Mouse (Mus musculus): ENCODE measurements around the gene Mgat5b.
A peak's percentile ranks its signal among the peaks of the same experiment; 100 is the strongest.

Mgat5b gene

DNA sequence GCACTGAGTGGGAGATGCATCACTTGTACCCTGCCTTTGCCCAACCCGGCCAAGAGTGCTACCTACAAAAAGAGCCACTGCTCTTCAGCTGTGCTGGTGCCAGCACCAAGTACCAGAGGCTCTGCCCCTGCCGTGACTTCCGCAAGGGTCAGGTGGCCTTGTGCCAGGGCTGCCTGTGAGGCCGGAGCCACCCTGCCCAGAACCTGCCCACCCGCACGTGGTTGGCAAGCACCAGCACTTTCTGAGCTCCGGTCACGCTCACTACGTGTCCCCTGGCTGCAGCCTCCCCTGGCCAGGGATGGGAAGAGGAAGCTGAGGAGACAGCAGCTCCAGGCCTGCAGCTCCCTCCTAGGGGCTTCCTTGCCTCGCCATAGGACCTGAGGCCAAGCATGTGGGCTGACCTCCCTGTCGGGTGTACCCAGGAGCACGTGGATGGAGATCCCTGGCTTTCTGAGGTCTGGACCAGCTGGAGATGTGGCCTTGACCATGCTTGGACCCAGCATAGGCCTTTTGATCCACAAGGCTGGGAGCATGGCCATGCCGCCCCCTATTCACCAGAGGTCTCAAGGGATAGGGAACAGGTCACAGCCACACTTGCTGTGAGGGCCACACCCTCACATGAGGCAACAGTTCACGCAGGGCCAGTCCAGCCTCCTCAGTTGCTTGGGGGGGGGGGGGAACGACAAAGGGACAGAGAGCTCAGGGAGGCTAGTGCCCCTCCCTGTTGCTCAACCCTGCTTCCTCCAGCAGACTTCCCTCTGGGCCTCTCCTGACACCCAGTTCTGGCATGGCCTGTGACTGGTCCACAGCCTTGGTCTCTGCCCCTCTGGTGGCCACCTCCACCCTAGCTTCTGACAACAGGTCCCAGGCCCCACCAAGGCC lies 67.1 kb downstream of the Mgat5b start:
- DNase-seq, result peak; percentile 17

GRCm38 (mm10) chr11:116988131-116988530 lies 69.5 kb downstream of the Mgat5b start:
- no peak for DNase-seq

DNA sequence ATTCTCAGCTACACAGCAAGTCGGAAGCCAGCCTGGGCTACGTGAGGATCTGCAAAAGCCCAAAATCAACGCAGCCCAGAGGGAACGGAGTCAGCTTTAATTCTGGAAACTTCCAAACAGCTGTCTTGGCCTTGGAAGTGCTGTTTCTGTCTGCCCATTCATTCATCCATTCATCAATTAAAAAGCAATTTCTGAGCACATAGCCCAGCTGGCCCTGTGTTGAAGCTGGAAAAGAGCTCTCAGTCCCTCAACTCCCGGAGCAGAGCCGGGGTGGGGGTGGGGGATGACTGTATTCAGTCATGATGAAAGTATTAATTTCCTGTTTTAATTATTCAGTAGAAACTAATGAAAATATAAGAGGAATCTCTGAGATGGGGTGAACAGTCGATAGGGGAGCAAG lies 71.6 kb downstream of the Mgat5b start:
- DNase-seq, result no peak

DNA sequence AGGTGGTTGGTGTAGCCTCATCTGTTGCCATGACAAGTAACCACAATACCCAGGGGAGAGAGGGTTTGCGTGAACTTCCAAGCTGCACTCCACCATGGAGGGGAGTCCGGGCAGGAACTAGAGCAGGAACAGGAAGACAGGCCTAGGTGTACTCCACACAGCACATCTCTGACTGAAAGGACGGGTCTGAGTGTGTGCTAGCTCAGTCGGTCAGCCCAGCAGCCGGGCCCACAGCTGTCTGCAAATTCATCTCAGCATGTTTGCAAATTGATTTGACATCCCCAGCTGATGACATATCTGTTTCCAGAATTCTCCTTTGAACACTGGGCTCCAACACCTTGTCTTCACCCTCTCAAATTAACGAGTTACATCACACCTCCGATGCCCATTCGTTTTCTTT lies 72.7 kb downstream of the Mgat5b start:
- DNase-seq, result no peak

GRCm38 (mm10) chr11:116991964-116992363 lies 73.3 kb downstream of the Mgat5b start:
- no peak for DNase-seq

- no peak for DNase-seq
Observed at GRCm38 (mm10) chr11:116994095-116994582, 75.5 kb downstream of the Mgat5b start.

- no peak for DNase-seq
Observed at GRCm38 (mm10) chr11:116996976-116997375, 78.3 kb downstream of the Mgat5b start.

GRCm38 (mm10) chr11:116998935-116999334 lies 80.3 kb downstream of the Mgat5b start:
- peak; percentile 17 for DNase-seq

DNA sequence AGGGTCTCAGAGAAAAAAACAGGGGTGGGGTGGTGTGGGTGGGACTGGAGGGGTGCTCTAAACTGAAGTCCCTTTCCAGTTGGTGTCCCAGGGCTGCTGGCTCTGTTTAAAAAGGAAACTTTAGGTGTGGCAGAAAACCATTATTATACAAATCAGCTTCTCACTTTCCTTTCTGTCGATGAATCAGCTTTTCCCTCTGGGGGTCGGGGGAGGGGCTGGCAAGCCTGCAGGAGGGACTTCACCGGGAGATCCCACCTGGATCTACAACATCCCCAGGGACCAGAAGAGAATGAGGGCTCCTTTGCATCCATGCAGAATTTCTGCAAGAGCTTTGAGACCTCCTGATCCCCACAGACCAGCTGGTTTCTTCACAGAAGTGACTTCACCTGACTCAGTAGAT lies 81.6 kb downstream of the Mgat5b start:
- no peak for DNase-seq

DNA sequence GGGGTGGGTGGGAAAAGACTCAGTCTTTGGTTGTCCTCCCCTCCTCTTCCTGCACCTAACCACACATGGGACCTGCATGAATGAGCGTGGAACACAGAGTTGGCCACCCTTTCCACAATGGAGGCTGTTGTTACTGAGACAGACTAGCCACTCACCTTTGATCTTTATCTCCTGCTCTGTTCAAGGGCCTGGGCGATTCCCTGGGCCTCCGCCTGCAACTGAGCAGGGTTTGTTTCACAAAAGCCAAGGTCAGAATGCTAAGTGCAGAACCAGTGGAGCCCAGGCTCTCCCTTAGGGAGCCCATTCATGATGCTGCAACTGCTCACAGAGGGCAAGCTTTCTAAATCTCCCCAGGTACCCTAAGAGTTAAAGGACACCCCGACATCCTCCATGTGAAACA lies 83.1 kb downstream of the Mgat5b start:
- no peak for DNase-seq

DNA sequence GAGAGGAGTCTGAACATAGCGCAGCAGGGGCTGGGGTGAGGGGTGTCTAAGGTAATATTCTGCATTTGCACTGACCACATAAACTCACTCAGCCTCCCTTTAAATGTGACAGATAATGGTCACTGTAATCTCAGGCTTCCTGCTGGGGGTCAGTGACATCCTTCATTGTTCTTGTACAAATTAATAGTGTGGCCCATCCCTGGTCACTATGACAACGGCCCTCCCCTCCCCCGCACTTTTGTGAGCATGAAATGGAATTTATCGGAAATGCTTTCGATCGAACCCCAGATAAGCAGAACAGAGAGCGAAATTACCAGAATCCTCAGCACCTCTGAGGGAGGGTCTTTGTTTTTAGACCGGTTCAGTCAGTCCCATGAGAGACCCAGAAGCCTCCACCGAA lies 84.8 kb downstream of the Mgat5b start:
- DNase-seq, result no peak

DNA sequence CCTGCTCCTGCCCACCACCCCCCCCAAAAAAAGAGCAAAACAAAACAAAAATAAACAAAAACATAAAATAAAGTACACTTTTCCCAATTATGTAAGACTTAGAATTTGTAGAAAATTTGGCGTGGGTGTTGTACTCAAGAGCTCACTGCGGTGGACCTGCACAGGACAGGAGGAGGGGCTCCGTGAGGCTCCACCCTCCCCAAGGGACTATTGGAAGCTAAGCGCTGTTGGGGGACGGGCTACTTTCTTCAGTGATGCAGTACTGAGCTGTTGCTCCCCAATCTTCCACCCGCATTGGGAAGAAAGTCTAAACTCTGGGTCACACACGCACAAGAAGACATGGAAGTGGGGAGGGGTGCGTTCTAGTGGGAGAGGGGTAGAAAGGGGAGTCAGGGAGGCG lies 85.6 kb downstream of the Mgat5b start:
- DNase-seq, result peak; percentile 27

DNA sequence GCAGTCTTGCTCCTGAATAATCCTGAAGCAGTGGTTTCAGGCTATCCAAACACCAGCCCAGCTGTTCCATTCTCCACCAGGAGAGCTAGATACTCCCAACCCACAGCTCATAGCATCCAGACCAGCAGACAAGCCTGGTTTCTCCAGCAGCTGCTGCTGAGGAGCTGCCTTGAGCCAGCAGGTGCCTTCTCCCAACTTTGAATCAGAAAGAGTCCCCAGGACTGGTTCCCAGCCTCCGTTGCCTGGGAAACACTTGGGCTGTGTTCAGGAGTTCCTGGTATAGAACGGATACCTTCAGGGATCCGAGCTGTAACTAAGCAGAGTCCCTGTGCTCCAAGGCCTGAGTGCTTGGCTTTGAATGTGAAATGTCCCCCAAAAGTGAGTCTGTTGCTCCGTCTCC lies 98.8 kb downstream of the Mgat5b start:
- no peak for DNase-seq

DNA sequence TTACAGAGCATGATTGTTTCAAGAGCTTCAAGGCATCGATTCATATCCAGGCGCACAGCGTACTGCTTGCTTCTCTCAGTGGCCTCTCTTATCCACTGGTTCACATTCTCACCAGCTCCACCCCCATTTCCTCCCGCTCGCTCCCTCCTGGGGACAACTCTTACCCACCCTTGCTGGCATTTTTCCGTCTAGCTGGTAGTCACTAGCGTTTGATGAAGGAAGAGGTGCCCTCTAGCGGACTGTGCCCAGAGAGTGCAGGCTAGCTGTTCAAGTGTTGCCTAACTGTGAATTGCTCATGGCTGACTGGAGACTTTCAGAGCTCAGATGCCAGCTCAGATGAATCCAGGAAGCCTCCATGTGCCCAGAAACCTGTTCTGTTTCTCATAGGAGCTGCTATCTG lies 99.7 kb downstream of the Mgat5b start:
- peak; percentile 77 for DNase-seq

DNA sequence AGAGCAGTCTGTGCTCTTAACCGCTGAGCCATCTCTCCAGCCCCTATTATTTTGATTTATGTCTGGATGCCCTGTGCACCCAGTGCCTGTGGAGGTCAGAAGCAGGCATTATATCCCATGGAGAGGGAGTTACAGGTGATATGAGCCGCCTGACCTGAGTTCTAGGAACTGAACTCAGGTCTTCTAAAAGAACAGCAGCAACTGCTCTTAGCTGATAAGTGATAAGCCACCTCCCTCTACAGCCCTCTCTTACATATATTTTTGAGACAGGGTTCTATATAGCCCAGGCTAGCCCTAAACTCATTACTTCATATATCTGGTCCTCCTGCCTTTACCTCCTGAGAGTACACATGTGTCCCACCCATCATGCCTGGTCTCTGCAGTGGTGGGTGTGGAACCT lies 102.4 kb downstream of the Mgat5b start:
- DNase-seq, result no peak

DNA sequence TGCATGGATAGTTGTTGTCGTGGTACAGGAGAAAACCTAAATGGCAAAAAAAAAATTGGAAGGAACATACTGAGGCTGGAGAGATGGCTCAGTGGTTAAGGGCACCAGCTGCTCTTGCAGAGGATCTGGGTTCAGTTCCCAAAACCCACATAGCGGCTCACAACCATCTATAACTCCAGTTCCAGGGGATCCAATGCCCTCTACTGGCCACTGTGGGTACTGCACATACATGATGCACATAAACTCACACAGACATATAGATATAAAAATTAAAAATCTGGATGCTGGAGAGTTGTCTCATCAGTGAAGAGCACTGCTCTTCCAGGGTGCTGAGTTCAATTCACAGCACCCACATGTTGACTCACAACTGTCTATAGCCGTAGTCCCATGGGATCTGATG lies 104.9 kb downstream of the Mgat5b start:
- no peak for DNase-seq

DNA sequence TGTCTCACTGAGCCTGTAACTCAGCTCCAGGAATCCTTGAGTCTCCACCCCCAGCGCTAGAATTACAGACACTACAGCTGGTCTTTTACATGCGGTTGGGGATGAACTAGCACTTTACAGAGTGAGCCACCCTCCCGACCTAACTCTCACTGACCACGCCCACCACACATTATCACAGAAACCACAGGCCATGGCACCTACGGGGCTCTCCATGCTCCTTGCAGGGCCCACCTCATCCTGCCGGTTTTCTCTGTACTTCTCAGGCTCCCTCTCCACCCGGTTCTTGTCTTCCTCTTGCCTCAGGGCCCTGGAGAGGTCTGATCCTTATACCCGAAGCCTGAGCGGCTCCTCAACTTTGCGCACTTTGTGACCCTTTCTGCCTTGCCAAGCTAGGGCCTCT lies 109.0 kb downstream of the Mgat5b start:
- DNase-seq, result peak; percentile 84

GRCm38 (mm10) chr11:117028861-117029568 lies 110.4 kb downstream of the Mgat5b start:
- peak; percentile 31 for DNase-seq

- DNase-seq, result no peak
Observed at GRCm38 (mm10) chr11:117029569-117029955, 110.9 kb downstream of the Mgat5b start.

GRCm38 (mm10) chr11:117030018-117030417 lies 111.4 kb downstream of the Mgat5b start:
- DNase-seq, result no peak

DNA sequence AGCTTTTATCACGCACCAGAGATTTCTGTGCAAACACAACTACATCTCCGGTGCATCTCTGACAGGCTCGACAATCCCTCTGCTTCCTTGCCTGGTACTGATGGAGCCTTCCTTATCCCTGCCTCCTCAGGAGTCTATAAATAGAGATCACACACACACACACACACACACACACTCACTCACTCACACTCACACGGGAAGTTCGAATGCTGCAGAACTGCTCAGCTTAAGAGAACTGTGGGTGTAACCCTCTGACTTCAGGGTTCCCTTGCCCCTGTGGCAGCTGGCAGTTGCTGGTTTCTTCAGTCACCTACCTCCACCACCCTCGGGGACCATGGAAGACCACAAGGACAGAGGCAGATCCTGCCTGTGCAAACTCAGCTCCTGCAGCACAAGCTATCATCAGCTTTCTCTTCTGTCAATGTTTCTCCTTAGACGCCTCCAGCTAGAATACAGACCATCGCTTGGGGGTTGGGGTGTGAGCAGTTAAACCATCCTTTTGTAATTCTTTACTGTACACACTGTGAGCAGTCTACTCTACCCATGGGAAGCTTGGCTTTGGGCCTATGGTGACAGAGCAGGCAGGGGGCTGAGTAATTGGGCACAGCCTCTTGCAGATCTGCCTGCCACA lies 111.9 kb downstream of the Mgat5b start:
- DNase-seq, result no peak

DNA sequence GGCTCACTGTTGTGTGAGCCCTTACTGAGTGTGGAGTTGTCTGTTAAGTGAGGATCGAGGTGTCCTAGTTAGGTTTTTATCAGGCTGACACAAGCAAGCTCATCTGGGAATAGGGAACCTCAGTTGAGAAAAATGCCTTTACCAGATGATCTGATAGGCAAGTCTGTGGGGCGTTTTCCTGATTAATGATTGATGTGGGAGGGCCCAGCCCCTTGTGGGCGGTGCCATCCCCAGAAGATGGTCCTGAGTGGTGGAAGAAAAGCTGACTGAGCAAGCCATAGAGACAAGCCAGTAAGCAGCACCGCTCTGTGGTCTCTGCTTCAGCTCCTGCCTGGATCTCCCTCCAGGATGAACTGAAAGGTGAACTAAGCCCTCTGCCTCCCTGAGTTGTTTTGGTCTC lies 112.6 kb downstream of the Mgat5b start:
- DNase-seq, result peak; percentile 51

DNA sequence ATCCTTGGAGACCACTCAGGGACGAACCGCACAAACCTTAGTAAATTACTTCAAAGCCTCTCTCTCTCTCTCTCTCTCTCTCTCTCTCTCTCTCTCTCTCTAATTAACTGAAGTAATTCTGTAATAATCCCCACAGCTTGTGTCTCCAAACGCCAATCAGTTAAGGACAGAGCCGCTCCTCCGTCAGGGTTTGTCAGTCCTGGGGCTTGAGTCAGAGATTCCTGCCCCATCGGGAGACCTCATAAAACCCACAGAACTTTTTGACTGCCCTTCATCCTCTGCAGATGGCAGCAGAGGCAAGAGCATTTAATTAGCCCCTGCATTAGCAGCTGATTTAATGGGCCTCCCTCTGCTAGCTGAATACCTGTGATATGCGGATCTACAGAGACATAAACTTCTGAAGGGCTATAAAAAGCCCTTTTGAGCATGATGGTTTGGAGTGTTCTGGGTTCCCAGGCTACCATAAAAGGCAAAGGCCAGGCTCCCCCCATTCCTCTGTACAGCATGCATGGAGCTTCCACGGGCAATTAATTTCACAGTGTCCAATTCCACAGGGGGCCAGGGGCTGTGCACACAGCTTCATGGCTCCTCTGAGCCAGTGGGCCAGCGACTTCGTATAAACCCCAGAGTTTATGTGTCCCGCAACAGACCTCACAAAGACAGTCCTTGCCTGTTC lies 117.1 kb downstream of the Mgat5b start:
- DNase-seq, result no peak

Measured in liver (tissue).